Mouse (Mus musculus) bone marrow, adult 2 months (tissue): Measurements from ENCODE around the gene Id1.

Experiments used
- CTCF ChIP-seq: fragments of 200-500 bp; IDR thresholded peaks from 2 replicates; pipeline ENCODE4 v1.5.1; 2011; ENCODE audit warnings: low read length, control low read depth; ENCODE audit not compliant: control insufficient read depth, insufficient read depth
- POLR2A ChIP-seq: fragments of 200-500 bp; IDR thresholded peaks from 2 replicates; pipeline ENCODE4 v1.6.1; 2011; ENCODE audit warnings: low read depth, mild to moderate bottlenecking, control low read depth, low read length, borderline replicate concordance; ENCODE audit not compliant: control insufficient read depth

- TF ChIP-seq CTCF (no peak), POLR2A (no peak)
Measured at GRCm38 (mm10) chr2:152775357-152775756, 39.3 kb downstream of the Id1 start.
